Mouse (Mus musculus) ES-E14 (cell line): Measurements from ENCODE around the gene Zfp771.

Experiments
- HCFC1 ChIP-seq: IDR thresholded peaks from 2 replicates; pipeline ENCODE4 v1.6.1; 2012; ENCODE audit warnings: low read length, inconsistent platforms, borderline replicate concordance; ENCODE audit not compliant: insufficient read depth
- MAFK ChIP-seq: IDR thresholded peaks from 2 replicates; pipeline ENCODE4 v1.6.1; 2014; ENCODE audit warnings: mild to moderate bottlenecking, low read depth, low read length, inconsistent platforms; ENCODE audit not compliant: insufficient read depth
- ZC3H11A ChIP-seq: IDR thresholded peaks from 2 replicates; pipeline ENCODE4 v1.6.1; 2012; ENCODE audit warnings: low read depth, mild to moderate bottlenecking, inconsistent platforms, low read length, borderline replicate concordance
- ZNF384 ChIP-seq: IDR thresholded peaks from 2 replicates; pipeline ENCODE4 v1.6.1; 2012; ENCODE audit warnings: low read depth, low read length, inconsistent platforms

GRCm38 (mm10) chr7:127255008-127255407 lies 10.9 kb downstream of the Zfp771 start:
- TF ChIP-seq MAFK: no peak
- TF ChIP-seq ZC3H11A: no peak
- TF ChIP-seq ZNF384: no peak
- TF ChIP-seq HCFC1: no peak
